Mouse (Mus musculus) c-Kit-positive CD71-negative TER-119-negative erythroid progenitor cells, embryonic 14.5 days (primary cell): ENCODE data around the gene Cenpw.

ENCODE experiments used
- DNase-seq: peaks from one replicate; pipeline ENCODE4 v3.0.0-alpha.2; 2013; ENCODE audit warnings: low read depth

Gene Cenpw

GRCm38 (mm10) chr10:30199916-30200826 lies at the start of gene Cenpw:
TSS of gene Cenpw (minus strand) at chr10:30200560.
- peak; percentile 84 for DNase-seq

GRCm38 (mm10) chr10:30249654-30250053 lies 49.3 kb upstream of the Cenpw start:
- DNase-seq = no peak

DNA sequence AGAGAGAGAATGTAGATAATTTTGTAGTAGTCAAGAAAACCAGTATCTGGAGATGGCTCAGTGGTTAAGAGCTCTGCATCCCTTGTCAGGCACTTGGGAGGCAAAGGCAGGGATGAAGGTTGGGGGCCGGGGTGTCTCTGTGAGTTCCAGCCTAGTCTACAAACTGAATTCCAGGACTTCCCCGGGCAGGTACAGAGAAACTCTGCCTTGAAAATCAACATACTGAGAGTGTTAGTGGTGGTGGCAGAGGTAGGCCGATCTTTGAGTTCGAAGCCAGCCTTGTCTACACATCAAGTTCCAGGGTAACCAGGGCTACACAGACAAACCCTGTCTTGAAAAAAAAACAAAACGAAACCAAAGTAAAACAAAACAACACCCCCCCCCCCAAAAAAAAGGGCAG lies 859 bp downstream of the Cenpw start:
- DNase-seq = no peak

DNA sequence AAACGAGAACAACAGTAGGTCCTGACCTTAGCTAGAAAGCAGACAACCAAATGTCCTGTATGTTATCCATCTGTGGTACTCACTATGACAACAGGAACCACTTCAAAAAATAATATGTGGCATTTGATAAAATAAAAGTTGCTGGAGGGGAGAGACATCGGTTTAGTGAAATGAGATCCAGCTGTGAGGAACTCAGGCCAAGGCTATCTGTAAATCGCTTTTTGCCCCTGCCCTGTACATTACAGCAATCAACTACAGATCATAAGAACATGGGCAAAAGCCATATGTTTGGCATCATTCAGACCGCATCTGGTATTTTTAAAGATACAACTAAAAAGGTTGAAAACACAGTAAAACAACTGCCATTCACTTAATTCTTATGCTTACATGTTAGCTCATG lies 32.7 kb downstream of the Cenpw start:
- DNase-seq = no peak
